Mouse (Mus musculus) WW6 (cell line): ENCODE data around the gene Gjd2.

Experiments
- DNase-seq: peaks from one replicate; pipeline ENCODE4 v3.0.0-alpha.2; 2013; ENCODE audit warnings: low read depth, low spot score

Gjd2 gene

DNA sequence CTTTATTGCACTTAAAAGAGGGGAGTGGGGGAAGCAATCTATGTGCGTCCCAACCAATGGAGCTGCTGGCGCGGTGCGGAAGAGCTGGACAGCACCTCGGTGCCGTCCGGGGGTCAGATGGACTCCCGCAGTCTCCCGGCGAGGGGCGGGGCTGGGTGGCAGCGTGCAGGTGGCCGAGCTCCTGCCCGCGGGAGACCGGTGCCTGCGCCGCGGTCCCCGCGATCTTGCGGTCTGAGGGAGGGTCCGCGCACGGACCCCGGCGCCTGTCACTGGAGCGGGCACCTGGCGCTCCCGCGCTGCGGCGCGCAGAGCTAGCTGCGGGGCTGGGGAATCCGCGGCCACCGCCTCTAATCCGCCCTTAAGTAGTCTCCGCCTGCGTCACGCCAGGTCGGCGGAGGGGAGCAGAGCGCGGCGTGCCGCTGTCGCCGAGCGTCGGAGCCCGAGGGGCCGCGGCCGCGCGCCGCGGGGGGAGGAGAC is at the start of gene Gjd2:
Gene Gjd2 (minus strand): TSS at position 325 of the 477 bp plus-strand sequence.
- no peak for DNase-seq

DNA sequence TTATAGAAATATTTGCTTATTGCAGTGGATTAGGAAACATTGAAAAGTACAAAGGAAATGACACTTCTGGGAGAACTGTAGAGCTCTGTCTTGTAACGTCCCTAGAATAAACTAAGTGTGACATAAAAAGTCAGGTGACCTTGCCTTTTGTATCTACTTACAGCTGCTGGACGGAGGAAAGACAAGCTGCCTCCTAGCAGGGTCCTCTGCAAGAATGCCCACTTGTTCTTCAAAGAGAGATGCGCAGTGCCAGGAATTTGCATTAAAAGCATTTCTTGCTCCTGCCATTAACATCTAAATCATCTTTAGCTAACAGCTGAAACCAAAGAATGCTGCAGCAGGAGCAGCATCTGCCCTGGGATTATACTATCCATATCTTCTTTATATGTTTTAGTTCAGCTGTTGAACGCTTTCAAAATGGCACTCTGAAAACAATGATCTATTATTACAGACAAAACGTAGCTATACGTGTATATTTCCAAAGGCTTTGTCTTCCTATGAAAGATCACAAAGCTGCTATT is 46.7 kb upstream of the Gjd2 start:
- DNase-seq = no peak

DNA sequence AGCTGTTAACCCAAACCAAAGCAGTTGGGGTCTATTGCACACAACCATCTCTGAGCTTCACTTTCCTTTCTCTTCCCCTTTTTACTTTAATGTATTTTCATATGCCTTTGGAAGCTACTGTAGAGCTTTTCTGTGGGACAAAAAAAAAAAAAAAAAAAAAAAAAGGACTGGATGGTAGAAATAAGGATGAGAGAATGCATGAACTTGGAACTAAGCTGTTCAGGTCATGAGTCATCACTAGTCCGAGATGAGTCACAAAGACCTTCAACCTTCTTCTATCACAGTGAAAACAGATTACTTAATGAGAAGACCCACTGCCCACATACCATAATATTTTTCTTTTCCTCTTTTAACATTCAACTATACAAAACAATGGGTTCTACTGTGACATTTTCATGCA is 46.2 kb upstream of the Gjd2 start:
- DNase-seq = no peak

DNA sequence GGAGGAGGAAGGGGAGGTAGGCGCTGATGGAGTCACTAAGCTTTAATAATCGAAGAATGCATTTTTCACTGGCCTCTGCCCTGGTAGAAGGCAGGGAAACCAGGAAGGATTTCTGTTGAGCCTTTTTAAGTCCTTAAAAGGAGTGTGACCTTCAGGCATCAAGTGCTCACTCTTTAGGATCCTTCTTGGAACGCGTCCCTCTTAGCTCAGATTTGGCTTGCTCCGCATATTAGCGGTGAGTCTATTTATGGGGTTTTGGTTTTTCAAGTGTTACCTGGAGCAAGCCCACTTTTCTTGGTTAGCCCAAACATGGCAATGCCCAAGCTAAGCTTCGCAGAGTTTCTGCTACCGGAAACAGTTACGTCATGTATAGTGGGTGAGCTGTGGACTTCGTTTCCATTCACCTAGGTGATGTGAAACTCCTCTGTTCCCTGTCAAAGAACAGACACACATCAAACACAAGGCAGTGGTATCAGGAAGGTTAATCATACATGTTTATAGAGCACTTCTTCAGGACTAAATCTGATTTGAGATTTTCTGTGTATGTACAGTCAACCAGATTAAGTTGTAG is 44.9 kb upstream of the Gjd2 start:
- DNase-seq = no peak

DNA sequence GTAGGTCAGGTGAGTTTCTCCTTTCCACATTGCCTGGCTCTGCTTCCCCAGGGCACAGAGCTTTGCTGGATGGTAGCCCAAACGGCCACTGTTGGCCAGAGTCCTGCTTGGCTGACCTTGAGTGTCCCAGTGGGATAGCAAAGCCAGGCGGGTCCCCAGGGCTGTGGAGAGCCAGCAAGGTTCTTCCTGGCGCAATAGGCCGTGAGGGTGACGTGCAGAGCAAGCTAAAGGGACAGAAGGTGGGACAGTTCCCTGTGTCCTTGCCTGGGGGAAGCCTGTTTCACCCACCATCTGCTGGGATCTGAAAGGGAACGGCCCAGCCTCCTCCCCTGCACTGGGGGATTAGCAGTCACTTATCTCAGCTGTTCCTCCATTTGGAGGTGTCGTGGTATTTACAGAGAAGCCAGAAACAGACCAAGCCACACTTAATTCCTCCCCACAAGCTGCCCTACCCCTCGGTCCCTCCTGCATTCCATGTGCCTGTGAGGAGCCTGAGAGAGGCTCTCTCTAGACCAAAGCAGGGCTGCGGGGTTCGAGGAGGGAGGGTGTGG is 44.0 kb upstream of the Gjd2 start:
- no peak for DNase-seq

DNA sequence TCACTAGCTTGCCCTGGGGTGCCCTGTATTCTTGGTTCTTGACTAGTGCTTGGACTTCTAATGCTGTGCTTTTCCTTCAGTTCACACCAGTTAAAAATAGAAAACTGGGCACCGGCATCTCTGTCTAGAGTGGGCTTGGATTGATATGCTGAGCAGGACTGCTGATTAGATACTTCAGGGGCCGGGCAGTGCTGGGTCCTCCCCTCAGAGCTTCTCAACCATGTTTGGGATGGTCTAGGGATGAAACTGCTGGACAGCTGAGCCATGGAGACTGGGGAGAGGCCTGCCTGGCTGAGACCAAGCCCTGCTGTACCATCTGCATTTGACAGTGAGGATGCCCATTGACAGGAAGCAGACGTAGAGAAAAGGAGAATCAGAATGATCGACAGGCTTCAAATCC is 40.7 kb upstream of the Gjd2 start:
- DNase-seq = no peak

DNA sequence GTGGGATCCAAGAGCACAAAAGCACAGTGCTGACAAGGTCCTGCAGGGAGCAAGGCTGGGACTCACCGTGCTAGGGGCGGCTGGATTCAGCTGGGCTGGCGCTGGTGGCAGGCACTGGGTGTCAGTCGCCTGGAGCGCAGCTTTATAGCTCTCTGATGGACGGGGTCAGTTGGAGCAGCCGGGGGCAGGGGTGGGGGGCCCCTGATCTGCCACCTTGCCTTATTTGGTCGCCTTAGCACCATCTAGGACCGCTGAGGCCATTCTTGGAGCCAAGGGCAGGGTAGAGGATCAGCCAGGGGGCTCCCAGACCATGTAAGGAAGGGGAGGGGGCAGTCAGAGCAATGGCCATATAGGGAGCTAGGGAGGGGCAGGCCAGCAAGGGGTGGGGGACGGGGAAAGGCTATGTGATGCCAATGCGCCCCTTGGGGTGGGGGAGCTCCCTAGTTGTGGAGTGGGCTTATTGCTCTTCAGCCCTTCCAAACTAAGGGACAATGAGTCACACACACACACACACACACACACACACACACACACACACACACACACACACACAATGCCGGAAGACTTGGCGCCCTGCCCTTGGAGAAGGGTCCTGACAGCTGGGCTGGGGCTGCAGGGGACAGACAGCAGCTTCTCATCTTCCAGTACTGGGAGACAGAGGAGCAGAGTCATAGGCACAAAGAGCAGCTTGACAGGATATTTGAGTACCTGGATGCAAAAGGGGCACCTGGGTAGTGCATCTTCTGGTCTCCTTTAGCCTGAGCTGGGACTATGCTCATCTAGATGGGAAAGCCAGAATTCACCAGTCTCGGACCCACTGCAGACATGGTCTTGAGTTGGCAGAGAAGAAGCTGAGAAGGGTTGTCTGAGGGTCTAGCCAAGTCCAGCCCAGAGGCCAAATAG is 39.5 kb upstream of the Gjd2 start, which contains the start of gene Actc1:
Gene Actc1 (minus strand): TSS at position 853 of the 903 bp plus-strand sequence.
- DNase-seq = no peak

DNA sequence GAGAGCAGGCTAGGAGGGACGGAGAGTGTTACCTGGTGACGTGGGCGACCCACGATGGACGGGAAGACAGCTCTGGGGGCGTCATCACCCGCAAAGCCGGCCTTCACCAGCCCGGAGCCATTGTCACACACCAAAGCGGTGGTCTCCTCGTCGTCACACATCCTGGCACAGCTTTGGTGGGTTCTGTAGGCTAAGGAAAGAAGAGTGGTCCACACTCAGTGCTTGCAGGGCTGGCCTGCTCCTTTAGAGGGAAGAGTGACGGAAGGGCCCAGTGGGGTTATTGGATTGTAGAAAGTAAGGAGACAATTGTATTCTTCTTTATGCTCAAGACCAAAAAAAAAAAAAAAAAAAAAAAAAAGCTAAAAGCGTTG is 38.4 kb upstream of the Gjd2 start:
- no peak for DNase-seq

DNA sequence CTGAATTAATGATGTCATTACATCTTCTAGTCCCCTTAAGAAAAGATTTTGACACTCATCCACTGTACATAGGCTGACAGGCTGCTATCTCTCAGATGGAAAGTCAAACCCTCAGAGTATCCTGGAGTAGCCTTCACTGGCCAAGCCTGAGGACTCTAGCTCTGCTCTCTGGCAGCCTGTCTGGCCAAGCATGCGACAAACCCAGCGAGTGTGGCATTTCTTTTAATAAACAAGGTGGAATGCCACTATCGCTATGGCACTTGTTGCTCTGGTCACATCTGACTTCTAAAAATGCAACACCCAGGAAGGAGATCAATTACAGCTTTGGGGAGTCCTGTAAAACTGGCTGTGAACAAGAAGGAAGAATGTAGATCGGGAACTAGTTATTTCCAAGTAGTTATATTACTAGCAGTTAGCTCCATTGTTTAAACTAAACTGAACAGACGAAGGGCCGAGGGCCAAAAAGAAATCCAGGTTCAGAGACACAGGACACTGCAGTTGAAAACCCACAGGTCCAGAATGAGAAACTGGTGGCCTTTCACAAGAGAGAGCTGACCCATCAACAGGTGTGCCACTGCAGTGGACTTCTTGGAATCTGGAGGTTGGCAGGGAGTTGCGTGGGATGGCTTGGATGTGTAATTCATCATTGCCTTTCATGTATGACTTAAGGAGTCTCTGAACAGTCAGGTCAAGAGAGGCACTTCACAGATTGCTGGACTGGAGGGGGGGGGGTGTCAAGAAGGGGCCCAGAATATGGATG is 37.9 kb upstream of the Gjd2 start:
- no peak for DNase-seq

DNA sequence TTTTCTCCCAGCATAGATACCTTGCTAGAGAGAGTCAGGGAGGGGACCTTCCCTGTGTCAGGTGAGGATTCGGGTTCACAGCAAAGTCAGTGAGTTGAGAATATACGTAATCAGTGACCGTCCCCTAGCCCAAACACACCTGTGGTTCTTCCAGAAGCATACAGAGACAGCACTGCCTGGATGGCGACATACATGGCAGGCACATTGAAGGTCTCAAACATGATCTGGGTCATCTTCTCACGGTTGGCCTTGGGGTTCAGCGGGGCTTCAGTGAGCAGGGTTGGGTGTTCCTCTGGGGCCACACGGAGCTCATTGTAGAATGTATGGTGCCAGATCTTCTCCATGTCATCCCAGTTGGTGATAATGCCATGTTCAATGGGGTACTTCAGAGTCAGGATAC is 36.7 kb upstream of the Gjd2 start:
- DNase-seq = no peak

DNA sequence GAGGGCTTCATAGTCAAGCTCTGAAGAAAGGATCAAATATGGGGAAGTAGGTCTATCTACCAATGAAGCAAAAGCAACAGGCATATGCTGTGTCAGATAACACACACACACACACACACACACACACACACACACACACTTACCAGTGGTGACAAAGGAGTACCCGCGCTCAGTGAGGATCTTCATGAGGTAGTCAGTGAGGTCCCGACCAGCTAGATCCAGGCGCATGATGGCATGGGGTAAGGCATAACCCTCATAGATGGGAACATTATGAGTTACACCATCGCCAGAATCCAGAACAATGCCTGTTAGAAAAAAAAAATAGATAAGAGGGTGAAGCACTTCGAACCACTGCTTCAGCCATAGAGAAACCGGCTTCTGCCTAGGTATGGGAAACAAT is 36.0 kb upstream of the Gjd2 start:
- DNase-seq = no peak

DNA sequence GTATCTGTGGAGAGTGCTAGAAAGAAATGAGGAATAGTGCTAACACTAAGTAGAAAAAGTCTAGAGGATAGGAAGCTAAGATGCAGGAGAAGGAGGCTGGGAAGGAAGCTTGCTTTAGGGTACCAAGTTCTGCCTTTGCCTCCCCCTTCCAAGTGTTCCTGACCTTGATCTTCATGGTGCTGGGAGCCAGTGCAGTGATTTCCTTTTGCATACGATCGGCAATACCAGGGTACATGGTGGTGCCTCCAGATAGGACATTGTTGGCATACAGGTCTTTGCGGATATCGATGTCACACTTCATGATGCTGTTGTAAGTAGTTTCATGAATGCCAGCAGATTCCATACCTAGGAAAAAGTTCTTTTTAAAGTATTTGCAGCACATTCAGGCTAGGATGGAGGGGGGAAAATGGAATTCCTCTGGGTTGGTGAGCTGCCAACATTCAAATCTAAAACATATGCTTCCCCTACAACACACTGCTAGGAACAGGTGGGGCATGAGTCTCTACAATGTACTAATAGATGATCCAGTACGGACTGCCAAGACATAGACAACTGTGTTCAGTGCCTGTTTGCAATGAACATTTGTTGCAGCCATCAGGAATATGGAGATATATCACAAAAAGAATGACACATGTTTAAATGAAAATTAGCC is 34.7 kb upstream of the Gjd2 start:
- DNase-seq = no peak

DNA sequence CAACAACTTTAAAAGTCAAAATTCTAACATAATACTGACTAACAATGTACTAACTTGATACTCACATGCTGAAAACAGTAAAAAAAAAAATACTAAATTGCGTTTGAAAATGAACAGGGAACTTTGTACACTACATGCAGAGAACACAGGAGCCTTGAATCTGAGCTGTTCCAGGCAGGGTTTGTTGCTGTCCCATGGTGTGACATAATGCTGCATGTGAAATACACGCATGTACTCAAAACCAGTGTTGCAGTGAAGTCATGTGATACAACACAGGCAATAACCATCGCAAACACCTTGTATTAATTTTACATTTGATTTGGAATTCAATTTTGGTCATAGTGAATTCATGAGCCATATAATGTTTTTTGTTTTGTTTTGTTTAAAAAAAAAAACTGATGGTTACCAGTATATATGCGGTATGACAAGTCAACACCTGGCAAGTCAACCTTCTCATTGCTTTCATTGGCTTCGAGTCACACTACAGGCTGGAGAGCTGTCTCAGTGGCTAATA is 32.8 kb upstream of the Gjd2 start:
- no peak for DNase-seq

DNA sequence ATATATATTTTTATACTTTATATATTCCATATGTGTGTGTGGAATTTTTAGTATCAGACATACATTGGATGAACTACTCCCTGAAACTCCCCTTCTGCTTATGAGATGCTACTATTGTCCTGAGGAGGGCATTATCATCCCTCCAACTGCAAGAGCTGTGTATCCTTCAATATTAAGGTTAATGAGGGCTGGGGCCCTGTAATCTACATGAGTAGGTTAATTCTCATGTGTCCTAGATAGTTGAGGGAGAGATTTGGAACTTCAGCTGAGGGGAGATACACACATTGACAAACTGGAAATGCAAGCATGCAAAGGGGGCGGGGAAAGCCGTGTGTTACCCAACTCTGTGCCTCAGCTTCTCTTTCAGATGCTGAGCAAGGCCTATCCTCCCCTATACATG is 24.5 kb upstream of the Gjd2 start:
- no peak for DNase-seq

DNA sequence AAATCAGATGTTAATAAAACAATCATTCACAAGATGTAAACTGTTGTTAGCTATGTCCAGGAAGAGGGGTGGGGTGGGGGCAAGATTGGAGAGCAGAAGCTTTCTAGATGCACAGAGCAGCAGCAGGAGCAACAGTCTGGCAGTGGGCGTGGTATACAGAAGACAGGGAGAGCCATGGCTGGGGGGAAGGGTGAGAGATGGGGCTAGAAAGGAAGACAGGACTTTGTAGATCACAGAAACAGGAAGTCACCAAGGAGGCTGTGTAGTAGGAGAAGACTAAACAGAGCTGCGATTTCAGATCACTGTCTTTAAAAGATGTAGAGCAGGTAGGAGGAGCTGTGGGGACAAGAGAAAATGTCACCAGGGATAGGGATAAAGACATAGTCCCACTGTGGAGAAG is 18.8 kb upstream of the Gjd2 start:
- DNase-seq = no peak

DNA sequence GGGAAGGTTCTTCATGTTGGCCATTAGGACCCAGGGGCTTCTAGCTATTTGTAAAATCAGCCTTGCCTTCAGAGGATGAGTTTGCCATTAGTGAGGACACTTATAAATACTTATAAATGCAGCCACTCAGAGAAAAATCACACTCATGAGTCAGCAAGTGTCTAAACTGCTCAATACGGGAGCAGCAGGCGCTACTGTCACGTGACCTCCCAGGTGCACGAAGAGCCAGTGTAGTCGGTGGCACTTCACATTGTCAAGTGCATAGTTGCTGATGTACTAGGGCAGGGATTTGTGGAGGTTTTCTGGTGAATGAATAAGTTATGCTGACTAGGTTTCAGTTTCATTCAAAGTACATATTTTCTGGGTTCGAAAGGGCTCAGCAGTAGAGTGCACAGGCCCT is 10.0 kb upstream of the Gjd2 start:
- DNase-seq = no peak

DNA sequence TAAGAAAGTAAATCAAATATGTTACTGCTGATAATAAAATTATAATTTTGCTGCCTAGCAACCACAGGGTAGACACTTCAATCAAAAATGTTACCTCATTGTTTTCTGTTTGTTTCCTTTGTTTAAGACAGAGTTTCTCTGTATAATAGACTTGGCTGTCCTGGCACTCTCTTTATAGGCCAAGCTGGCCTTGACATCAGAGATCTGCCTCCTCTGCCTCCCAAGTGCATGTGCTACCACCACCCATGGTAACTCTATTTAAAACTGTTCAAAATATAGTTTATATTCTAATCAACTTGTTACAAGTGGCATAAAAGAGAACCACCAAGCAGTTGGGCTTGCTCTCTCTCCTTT is 6.8 kb upstream of the Gjd2 start:
- no peak for DNase-seq

DNA sequence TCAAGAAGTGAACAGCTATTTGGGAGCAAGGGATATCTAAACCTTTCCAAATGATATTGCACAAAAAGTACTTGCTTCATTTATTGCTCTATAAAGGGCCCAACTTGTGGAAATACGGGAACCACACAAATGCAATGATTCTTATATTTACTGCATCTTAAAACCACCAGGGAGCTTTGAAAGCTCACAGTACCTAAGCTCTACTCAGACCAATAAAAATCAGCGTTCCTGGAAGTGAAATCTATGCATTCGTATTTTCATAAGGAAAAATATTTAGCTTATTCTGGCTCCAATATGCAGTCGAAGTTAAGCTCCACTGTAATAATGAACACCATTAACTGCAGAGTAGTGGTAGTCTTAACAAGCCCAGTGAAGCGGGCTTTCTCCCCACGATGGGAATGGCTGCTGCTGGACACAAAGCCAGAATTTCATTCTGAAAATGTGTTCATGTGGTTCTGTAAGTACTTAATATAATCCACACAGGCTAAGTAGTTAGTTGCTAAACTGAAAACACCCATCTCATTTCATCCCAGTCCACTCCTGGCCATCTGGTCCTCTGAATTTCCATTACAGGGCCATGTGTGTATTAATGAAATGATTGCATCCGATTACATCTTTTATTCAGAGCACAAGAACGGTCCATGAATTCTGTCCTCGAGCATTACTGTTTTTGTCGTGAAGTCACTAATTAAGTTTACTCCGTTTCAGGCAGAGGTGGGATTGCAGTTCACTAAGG is 6.2 kb upstream of the Gjd2 start:
- no peak for DNase-seq

DNA sequence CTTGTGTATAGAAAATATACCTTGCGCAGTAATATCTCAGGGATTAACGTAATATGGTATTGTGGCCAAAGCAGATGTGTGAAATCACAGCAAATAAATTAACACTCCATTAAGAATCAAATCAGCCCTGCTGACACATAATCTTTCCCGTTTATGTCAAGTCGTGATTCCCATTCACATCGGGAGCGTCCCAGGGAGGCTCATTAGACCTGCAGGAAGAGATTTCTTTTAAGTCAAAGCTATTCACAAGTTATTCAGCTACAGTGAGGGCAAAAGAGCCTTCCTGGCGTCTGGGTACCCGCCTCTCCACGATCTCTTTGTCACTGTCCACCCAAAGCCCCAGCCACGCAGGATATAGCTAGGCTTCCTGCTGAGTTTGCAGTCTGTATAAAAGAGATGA is 4.7 kb upstream of the Gjd2 start:
- no peak for DNase-seq

DNA sequence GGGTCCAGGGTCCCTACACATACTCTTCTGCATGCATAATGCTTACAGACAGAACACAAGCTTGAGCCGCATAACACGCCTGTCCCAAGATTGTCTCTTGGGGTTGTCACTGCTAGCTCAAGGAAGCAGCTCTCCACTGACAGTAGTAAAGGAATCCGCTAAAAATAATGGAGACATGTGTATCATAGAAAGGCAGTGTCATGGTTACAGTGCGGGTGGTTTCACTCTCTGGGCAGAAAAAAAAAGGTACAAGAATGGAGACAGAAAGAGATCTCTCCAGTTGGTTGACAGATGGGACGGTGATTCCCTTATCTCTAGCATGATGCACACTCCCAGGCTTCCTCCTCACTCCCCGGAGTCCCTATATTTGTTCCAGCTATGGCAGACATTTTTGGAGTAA is 1.4 kb upstream of the Gjd2 start:
- no peak for DNase-seq

DNA sequence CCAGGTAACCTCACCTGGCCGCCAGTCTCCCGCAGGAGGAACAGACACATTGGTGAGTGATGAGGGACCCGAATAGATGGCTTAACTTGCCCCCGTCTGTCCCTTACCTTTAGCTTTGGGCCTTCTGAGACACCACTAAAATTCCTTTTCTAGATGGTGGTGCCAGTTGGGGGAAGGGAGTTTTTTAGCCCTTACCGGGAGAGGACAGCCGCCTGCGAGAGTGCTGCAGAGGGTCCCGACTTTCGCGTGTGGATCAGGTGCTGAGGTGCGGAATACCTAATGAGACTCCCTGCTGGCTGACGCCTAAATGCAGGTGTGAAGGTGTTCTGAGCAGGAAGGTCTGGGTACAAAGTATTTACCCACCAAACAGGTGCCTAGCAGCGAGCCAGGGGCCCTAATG is 427 bp upstream of the Gjd2 start:
- DNase-seq = no peak
